Mouse (Mus musculus): Measurements from ENCODE around the gene Wdr49. TPM values are rescaled to one million over a fixed set of nuclear protein-coding genes. Genes with fewer than 3 reads are reported as not detected.

Gene Wdr49
- not detected in 2 replicates for polyA plus RNA-seq (2016; fragmentation: Nextera tagmentation; extraction: Ambion mirVana)

- Histone ChIP-seq H3K4me3 (no peak within 1 kb of the TSS), H3K9ac (no peak within 1 kb of the TSS), H3K9me3 (no peaks in the 10 kb centered on the region), H3K4me2 (replicated peaks) (no peak within 1 kb of the TSS), H3K36me3 (no peaks in the 10 kb centered on the region), H3K27me3 (no peaks in the 10 kb centered on the region), H3K27ac (no peak within 1 kb of the TSS), H3K4me1 (no peaks in the 10 kb centered on the region)
- ATAC-seq (ENCODE audit: insufficient number of reproducible peaks, insufficient read depth, low FRiP score, low TSS enrichment) = no peak
- 61% methylated on average over 2 of the region's 2 CpGs for WGBS
Observed at GRCm38 (mm10) chr3:75482056-75482455, at the start of gene Wdr49. Gene Wdr49 (minus strand): TSS chr3:75482156.

GRCm38 (mm10) chr3:75531074-75531473, 49.1 kb upstream of the Wdr49 start:
- Histone ChIP-seq H3K4me3 (no peak overlapping the region), H3K4me2 (replicated peaks) (no peak overlapping the region), H3K27me3 (no peaks in the 10 kb centered on the region), H3K9ac (no peak overlapping the region), H3K9me3 (no peaks in the 10 kb centered on the region), H3K4me1 (no peaks in the 10 kb centered on the region), H3K27ac (no peak overlapping the region), H3K36me3 (peaks cover 11% of the 10 kb centered on the region)
- 80% methylated on average over 3 of the region's 3 CpGs for WGBS
- ATAC-seq (ENCODE audit: insufficient number of reproducible peaks, insufficient read depth, low FRiP score, low TSS enrichment) = no peak

- H3K4me2 ChIP-seq (replicated peaks) = no peak overlapping the region
- no peak for ATAC-seq (ENCODE audit: insufficient number of reproducible peaks, insufficient read depth, low FRiP score, low TSS enrichment)
- no peaks in the 10 kb centered on the region for H3K9me3 ChIP-seq
- no peak overlapping the region for H3K9ac ChIP-seq
- no peak overlapping the region for H3K4me3 ChIP-seq
- peaks cover 25% of the 10 kb centered on the region for H3K36me3 ChIP-seq
- no peak overlapping the region for H3K27ac ChIP-seq
- no peaks in the 10 kb centered on the region for H3K27me3 ChIP-seq
- WGBS = 89% methylated on average over 1 of the region's 1 CpGs
- no peaks in the 10 kb centered on the region for H3K4me1 ChIP-seq
Observed at GRCm38 (mm10) chr3:75522527-75522926, 40.6 kb upstream of the Wdr49 start.

- Histone ChIP-seq H3K4me2 (replicated peaks) (no peak overlapping the region), H3K9me3 (no peaks in the 10 kb centered on the region), H3K4me1 (no peaks in the 10 kb centered on the region), H3K36me3 (peaks cover 21% of the 10 kb centered on the region), H3K27me3 (no peaks in the 10 kb centered on the region), H3K4me3 (no peak overlapping the region), H3K9ac (no peak overlapping the region), H3K27ac (no peak overlapping the region)
- 87% methylated on average over 2 of the region's 2 CpGs for WGBS
- ATAC-seq (ENCODE audit: insufficient number of reproducible peaks, insufficient read depth, low FRiP score, low TSS enrichment) = no peak
Observed at GRCm38 (mm10) chr3:75521314-75521713, 39.4 kb upstream of the Wdr49 start.

GRCm38 (mm10) chr3:75517631-75518250, 35.8 kb upstream of the Wdr49 start:
- H3K4me1 ChIP-seq = no peaks in the 10 kb centered on the region
- ATAC-seq (ENCODE audit: insufficient number of reproducible peaks, insufficient read depth, low FRiP score, low TSS enrichment) = no peak
- H3K27ac ChIP-seq = no peak overlapping the region
- no peaks in the 10 kb centered on the region for H3K27me3 ChIP-seq
- H3K36me3 ChIP-seq = peaks cover 16% of the 10 kb centered on the region
- H3K9me3 ChIP-seq = no peaks in the 10 kb centered on the region
- H3K9ac ChIP-seq = no peak overlapping the region
- 42% methylated on average over 7 of the region's 7 CpGs for WGBS
- H3K4me2 ChIP-seq (replicated peaks) = no peak overlapping the region
- H3K4me3 ChIP-seq = no peak overlapping the region

- no peak overlapping the region for H3K9ac ChIP-seq
- ATAC-seq (ENCODE audit: insufficient number of reproducible peaks, insufficient read depth, low FRiP score, low TSS enrichment) = no peak
- 77% methylated on average over 7 of the region's 7 CpGs for WGBS
Observed at GRCm38 (mm10) chr3:75498961-75499960, 17.3 kb upstream of the Wdr49 start.

GRCm38 (mm10) chr3:75492913-75493312, 11.0 kb upstream of the Wdr49 start:
- Histone ChIP-seq H3K4me2 (replicated peaks) (no peak overlapping the region), H3K4me1 (no peaks in the 10 kb centered on the region), H3K27me3 (no peaks in the 10 kb centered on the region), H3K9ac (no peak overlapping the region), H3K36me3 (no peaks in the 10 kb centered on the region), H3K27ac (no peak overlapping the region), H3K4me3 (no peak overlapping the region), H3K9me3 (no peaks in the 10 kb centered on the region)
- no peak for ATAC-seq (ENCODE audit: insufficient number of reproducible peaks, insufficient read depth, low FRiP score, low TSS enrichment)
- 51% methylated on average over 3 of the region's 3 CpGs for WGBS

More at GRCm38 (mm10) chr3:75498961-75499960, 17.3 kb upstream of the Wdr49 start:
- Histone ChIP-seq H3K27ac (no peak overlapping the region), H3K4me1 (no peaks in the 10 kb centered on the region), H3K4me2 (replicated peaks) (no peak overlapping the region), H3K27me3 (no peaks in the 10 kb centered on the region), H3K36me3 (no peaks in the 10 kb centered on the region), H3K4me3 (no peak overlapping the region), H3K9me3 (no peaks in the 10 kb centered on the region)

- ATAC-seq (ENCODE audit: insufficient number of reproducible peaks, insufficient read depth, low FRiP score, low TSS enrichment) = no peak
Observed at GRCm38 (mm10) chr3:75475106-75475505, 6.8 kb downstream of the Wdr49 start.

GRCm38 (mm10) chr3:75474657-75475056, 7.3 kb downstream of the Wdr49 start:
- Histone ChIP-seq H3K4me1 (no peaks in the 10 kb centered on the region), H3K4me3 (no peak overlapping the region), H3K27ac (no peak overlapping the region), H3K9me3 (no peaks in the 10 kb centered on the region), H3K27me3 (no peaks in the 10 kb centered on the region), H3K36me3 (no peaks in the 10 kb centered on the region), H3K9ac (no peak overlapping the region), H3K4me2 (replicated peaks) (no peak overlapping the region)
- WGBS = 88% methylated on average over 7 of the region's 7 CpGs
- no peak for ATAC-seq (ENCODE audit: insufficient number of reproducible peaks, insufficient read depth, low FRiP score, low TSS enrichment)

More at GRCm38 (mm10) chr3:75475106-75475505, 6.8 kb downstream of the Wdr49 start:
- Histone ChIP-seq H3K27me3 (no peaks in the 10 kb centered on the region), H3K9ac (no peak overlapping the region), H3K9me3 (no peaks in the 10 kb centered on the region), H3K4me3 (no peak overlapping the region), H3K4me1 (no peaks in the 10 kb centered on the region), H3K4me2 (replicated peaks) (no peak overlapping the region), H3K36me3 (no peaks in the 10 kb centered on the region), H3K27ac (no peak overlapping the region)
- 73% methylated on average over 7 of the region's 7 CpGs for WGBS

- H3K27ac ChIP-seq = no peak overlapping the region
- no peaks in the 10 kb centered on the region for H3K27me3 ChIP-seq
- no peaks in the 10 kb centered on the region for H3K36me3 ChIP-seq
- no peak overlapping the region for H3K4me2 ChIP-seq (replicated peaks)
- ATAC-seq (ENCODE audit: insufficient number of reproducible peaks, insufficient read depth, low FRiP score, low TSS enrichment) = no peak
- no peak overlapping the region for H3K9ac ChIP-seq
- no peaks in the 10 kb centered on the region for H3K4me1 ChIP-seq
- no peaks in the 10 kb centered on the region for H3K9me3 ChIP-seq
- no peak overlapping the region for H3K4me3 ChIP-seq
- 75% methylated on average over 7 of the region's 7 CpGs for WGBS
Observed at GRCm38 (mm10) chr3:75468154-75468553, 13.8 kb downstream of the Wdr49 start.

- Histone ChIP-seq H3K9ac (no peak overlapping the region), H3K4me2 (replicated peaks) (no peak overlapping the region), H3K27ac (no peak overlapping the region), H3K36me3 (no peaks in the 10 kb centered on the region), H3K4me1 (no peaks in the 10 kb centered on the region), H3K9me3 (no peaks in the 10 kb centered on the region), H3K4me3 (no peak overlapping the region), H3K27me3 (no peaks in the 10 kb centered on the region)
- ATAC-seq (ENCODE audit: insufficient number of reproducible peaks, insufficient read depth, low FRiP score, low TSS enrichment) = no peak
- WGBS = 68% methylated on average over 4 of the region's 4 CpGs
Observed at GRCm38 (mm10) chr3:75430564-75431181, 51.3 kb downstream of the Wdr49 start.

All from embryonic facial prominence, embryonic 12.5 days (tissue).